10 mouse cellular contexts compared by ENCODE assay signal in genomic region chr6:17968467-17969144, GRCm38 (mm10).
DNase-seq lines count a peak whose midpoint lies in the region; ATAC-seq lines count a peak whose summit lies in the region.
"Had no signal": no experiment of that assay in that cellular context is flagged by ENCODE, and none has a peak within 500 bp of the region (broad histone marks: within the 10 kb centered on the region; RNA-seq: fewer than 3 reads in every experiment).

No protein-coding gene starts in this region.

- no peak overlapping the region for H3K4me3 ChIP-seq in hindbrain, embryonic 12.5 days
- H3K4me3 ChIP-seq in midbrain, embryonic 16.5 days (ENCODE audit: low read depth, low read length), result no peak overlapping the region

- no peak overlapping the region for H3K4me2 ChIP-seq in hindbrain, embryonic 12.5 days (replicated peaks)
- H3K4me2 ChIP-seq in midbrain, embryonic 16.5 days (ENCODE audit: low read length), result no peak overlapping the region

- DNase-seq in brain, adult 2 months (ENCODE audit: low read depth, low spot score), result peak; percentile 56
- DNase-seq in embryo, embryonic 9.5 days (ENCODE audit: extremely low spot score), result peak; percentile 69
- DNase-seq in ovary, postnatal 10 days (ENCODE audit: low spot score), result no peak
- no peak for DNase-seq in testis, postnatal 10 days (ENCODE audit: low spot score)
- no peak for DNase-seq in heart, adult 18-20 months
- DNase-seq: lung, adult 2 months had no signal

- no peaks in the 10 kb centered on the region for H3K36me3 ChIP-seq in hindbrain, embryonic 12.5 days
- H3K36me3 ChIP-seq in midbrain, embryonic 16.5 days (ENCODE audit: control insufficient read depth, insufficient read depth, low read length), result no peaks in the 10 kb centered on the region

- 61% methylated on average over 1 of the region's 1 CpGs for WGBS in hindbrain, embryonic 12.5 days
- 86% methylated on average over 1 of the region's 1 CpGs for WGBS in midbrain, embryonic 16.5 days

- no peaks in the 10 kb centered on the region for H3K27me3 ChIP-seq in hindbrain, embryonic 12.5 days
- H3K27me3 ChIP-seq in midbrain, embryonic 16.5 days (ENCODE audit: control insufficient read depth, insufficient read depth, low read depth, low read length), result no peaks in the 10 kb centered on the region
- H3K27me3 ChIP-seq: CH12.LX had no signal

- ATAC-seq in hindbrain, embryonic 12.5 days (ENCODE audit: low FRiP score), result peak; percentile 97
- peak; percentile 91 for ATAC-seq in midbrain, embryonic 16.5 days
- no peak for ATAC-seq in megakaryocyte-erythroid progenitor cell, adult 5-6 weeks (replicated peaks; ENCODE audit: low FRiP score, low TSS enrichment, poor library complexity, severe bottlenecking)

- H3K9me3 ChIP-seq in hindbrain, embryonic 12.5 days (replicated peaks), result no peaks in the 10 kb centered on the region
- H3K9me3 ChIP-seq in midbrain, embryonic 16.5 days (replicated peaks; ENCODE audit: control insufficient read depth, low read length, poor library complexity, severe bottlenecking), result no peaks in the 10 kb centered on the region

- H3K4me1 ChIP-seq in hindbrain, embryonic 12.5 days, result no peaks in the 10 kb centered on the region
- H3K4me1 ChIP-seq in midbrain, embryonic 16.5 days (ENCODE audit: control insufficient read depth, insufficient read depth, low read length), result peaks cover 3% of the 10 kb centered on the region; the same call in 1 of the 2 replicates

- no peak overlapping the region for H3K9ac ChIP-seq in hindbrain, embryonic 12.5 days
- H3K9ac ChIP-seq in midbrain, embryonic 16.5 days (ENCODE audit: low read depth, low read length), result no peak overlapping the region

- H3K27ac ChIP-seq in hindbrain, embryonic 12.5 days, result 0 out of 2 replicates have a peak overlapping the region, but pooled peaks have one; percentile 12
- H3K27ac ChIP-seq in midbrain, embryonic 16.5 days (ENCODE audit: low read length), result no peak overlapping the region

Comparison
In these comparisons a context has a peak if more than half of its experiments do, and no peak if none do; other contexts are left out.
1. DNase-seq: peak in brain, adult 2 months (single experiment) and embryo, embryonic 9.5 days (single experiment); none in ovary, postnatal 10 days (single experiment), testis, postnatal 10 days (single experiment) and heart, adult 18-20 months (0 of 2).